Mouse (Mus musculus) adrenal gland, postnatal 14 days (tissue): ENCODE results near the gene 6030458C11Rik. TPM values are rescaled to one million over a fixed set of nuclear protein-coding genes. Genes with fewer than 3 reads are reported as not detected.
A peak's percentile ranks its signal among the peaks of the same experiment; 100 is the strongest.
"Not testable (repeated sequence)": the region's sequence is repeated elsewhere in the genome, so short reads cannot be mapped to it uniquely, and the experiment has no call there.

ENCODE experiments used
- DNase-seq: peaks from one replicate; pipeline ENCODE4 v3.0.0; 2021; ENCODE audit warnings: mixed read lengths
- total RNA-seq: library from RNA; stranded (reverse); gene quantifications from 2 replicates; pipeline ENCODE4 v1.2.3, GENCODE M21; 2021

6030458C11Rik gene
- total RNA-seq, 1 experiment from 2014 or later: 12.4 TPM

DNA sequence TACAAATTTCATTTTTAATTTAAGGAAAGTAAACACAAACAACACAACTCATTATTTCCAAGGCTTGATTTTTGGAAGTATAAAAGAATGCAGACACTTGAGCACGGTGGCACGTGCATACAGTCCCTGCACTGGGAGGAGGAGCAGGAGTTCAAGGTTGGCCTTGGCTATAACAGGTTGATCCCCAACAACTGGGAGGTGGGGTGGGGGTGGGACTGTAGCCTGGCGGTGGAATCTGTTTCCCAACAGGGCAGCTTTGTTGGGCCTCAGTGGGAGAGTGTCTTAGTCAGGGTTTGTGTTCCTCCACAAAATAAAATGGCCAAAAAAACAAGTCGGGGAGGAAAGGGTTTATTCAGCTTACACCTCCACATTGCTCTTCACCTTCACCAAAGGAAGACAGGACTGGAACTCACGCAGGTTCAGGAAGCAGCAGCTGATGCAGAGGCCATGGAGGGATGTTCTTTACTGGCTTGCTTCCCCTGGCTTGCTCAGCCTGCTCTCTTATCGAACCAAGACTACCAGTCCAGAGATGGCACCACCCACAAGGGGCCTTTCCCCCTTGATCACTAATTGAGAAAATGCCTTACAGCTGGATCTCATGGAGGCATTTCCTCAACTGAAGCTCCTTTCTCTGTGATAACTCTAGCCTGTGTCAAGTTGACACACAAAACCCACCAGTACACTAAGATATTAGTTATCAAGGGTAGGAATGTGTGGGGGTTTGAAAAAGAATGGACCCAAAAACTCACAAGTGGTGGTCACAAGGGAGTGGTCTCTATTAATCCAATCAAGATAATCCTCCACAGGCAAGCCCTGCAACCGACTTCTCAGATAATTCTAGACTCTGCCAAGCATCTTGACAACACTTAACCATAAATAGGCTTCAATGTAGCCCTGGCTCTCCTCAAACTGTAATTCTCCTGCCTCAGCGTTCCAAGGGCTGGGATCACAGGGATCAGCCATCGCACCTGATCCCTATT is 1.7 kb downstream of the 6030458C11Rik start:
- no peak for DNase-seq

DNA sequence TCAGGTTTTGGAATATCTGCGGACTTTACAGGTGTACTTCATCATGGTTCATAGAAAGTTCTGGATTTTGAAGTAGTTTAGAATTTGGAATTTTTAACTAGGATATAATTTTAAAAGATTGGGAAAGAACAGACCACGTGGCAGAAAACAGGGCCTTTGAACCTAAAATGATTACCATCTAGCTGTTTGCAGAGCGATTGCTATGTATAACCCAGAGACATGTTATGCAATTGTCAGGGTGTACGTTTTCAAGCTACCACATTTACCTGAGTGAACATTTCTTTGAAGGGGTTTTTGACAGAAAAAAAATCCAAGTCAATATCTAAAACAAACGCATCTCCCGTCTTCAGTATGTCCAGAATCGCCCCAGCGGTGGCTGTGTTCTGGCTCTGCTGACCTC is 6.9 kb downstream of the 6030458C11Rik start:
- DNase-seq: no peak

- DNase-seq: no peak
These were observed 11.8 kb downstream of the 6030458C11Rik start for GRCm38 (mm10) chr15:12812646-12813045.

DNA sequence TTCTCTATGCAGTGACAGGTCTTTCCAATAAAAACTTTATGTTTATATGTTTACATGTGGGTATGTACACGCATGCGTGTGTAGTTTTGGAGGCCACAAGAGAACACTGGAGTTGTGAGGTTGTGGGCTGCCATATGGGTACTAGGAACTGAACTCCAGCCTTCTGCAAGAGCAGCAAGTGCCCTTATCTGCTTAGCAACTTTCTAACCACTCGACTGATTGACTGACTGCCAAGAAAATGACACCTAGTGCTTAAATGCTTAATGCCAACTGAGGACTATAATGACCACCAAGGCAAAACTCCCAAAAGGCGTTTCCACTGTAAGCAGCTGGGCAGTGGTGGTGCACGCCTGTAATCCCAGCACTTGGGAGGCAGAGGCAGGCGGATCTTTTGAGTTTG is 15.1 kb downstream of the 6030458C11Rik start:
- DNase-seq: no peak

DNA sequence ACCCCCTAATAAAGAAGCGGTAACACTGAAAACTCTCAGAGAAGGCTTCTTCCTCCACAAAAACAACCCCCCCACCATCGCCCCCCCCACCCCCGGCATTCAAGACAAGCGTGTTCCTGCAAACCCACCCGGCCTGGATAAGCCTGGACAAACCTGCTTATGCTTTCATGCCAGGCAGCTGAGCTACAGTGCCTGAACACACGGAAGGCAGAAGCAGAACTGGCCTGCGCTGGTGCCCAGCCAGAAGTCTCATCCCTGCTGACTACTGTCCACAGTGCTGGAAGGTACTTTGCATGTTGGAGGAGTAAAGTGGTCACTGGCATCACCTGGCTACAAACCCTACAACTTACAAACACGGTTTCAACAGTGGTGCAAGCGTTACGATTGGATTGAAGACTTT is 17.4 kb downstream of the 6030458C11Rik start:
- DNase-seq: no peak

GRCm38 (mm10) chr15:12805071-12805470 is 19.4 kb downstream of the 6030458C11Rik start:
- no peak for DNase-seq

DNA sequence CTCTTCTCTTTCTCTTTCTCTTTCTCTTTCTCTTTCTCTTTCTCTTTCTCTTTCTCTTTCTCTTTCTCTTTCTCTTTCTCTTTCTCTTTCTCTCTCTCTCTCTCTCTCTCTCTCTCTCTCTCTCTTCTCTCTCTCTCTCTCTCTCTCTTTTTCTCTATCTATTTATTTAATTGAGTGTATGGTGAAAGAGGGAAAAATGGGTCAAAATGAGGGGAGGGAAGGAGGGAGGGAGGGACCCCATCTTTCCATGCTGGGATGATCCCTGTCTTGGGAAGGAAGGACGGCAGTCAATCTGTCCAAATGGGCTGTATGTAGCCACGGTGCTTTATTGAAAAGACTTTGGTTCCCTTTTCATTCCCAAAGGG is 23.3 kb downstream of the 6030458C11Rik start:
- DNase-seq: not testable (repeated sequence)

- no peak for DNase-seq
These were observed 23.9 kb downstream of the 6030458C11Rik start for GRCm38 (mm10) chr15:12800405-12801141.

DNA sequence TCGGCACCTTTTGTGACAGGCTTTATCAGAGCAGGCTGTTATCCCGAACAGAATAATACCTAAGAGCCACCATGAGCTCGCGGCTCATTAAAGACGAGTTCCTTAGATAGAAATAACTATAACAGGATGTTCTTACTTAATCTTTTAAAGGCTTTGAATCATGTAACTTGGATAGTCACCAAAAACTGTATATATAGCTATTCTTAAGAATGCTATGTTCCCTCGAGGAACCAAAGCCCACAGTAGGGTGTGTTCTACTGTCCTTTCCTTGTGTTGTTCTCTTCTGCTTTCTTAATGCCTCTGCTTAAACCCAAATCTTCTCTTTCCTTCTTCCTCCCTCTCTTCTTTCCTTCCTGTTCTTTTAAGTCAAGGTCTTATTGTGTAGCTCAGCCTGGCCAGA is 26.4 kb downstream of the 6030458C11Rik start:
- DNase-seq: no peak

GRCm38 (mm10) chr15:12795909-12796470 is 28.5 kb downstream of the 6030458C11Rik start:
- DNase-seq: no peak

- peak; percentile 67 for DNase-seq
These were observed 29.0 kb downstream of the 6030458C11Rik start for GRCm38 (mm10) chr15:12795457-12795894.

DNA sequence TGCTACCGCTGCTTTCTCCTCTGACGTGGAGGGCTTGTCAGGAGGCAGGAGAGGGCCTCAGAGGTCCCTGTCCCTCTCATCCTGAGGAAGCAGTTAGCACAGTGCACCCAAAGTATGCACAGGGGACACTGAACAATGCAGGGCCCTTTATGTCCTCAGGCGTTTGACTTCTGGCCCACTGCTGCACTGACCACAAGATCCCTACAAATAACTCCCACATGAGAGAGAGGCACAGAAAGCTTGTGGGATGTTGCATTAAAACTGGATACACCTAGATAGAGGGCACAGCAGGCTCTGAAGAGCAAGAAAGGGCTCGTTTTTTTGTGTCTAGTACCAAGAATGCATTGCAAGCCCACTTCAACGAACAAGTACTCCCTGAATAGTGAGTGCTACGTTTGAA is 30.1 kb downstream of the 6030458C11Rik start:
- DNase-seq: no peak

- no peak for DNase-seq
These were observed 35.0 kb downstream of the 6030458C11Rik start for GRCm38 (mm10) chr15:12789406-12789867.

GRCm38 (mm10) chr15:12788536-12788935 is 35.9 kb downstream of the 6030458C11Rik start:
- no peak for DNase-seq

GRCm38 (mm10) chr15:12781729-12782326 is 42.6 kb downstream of the 6030458C11Rik start:
- DNase-seq: no peak

DNA sequence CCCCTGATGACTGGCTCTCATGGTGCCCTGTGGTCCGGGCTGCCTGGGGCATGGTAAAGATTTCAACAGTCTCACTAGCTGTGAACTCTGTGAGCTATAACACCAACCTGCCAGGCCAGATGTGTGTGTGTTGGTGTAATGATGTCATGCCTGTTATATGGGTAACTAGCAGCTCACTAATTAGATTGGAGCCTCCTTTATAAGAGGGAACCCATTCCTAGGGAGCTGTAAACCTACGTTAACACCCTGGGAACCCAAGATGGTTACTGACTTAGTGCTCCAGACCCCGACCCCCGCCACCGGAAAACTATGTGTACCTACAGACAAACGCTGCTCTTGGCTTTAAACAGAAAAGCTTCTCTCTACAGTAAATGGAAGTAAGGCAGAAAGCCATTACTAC is 43.2 kb downstream of the 6030458C11Rik start:
- DNase-seq: no peak

GRCm38 (mm10) chr15:12774149-12774753 is 50.2 kb downstream of the 6030458C11Rik start:
- DNase-seq: no peak

DNA sequence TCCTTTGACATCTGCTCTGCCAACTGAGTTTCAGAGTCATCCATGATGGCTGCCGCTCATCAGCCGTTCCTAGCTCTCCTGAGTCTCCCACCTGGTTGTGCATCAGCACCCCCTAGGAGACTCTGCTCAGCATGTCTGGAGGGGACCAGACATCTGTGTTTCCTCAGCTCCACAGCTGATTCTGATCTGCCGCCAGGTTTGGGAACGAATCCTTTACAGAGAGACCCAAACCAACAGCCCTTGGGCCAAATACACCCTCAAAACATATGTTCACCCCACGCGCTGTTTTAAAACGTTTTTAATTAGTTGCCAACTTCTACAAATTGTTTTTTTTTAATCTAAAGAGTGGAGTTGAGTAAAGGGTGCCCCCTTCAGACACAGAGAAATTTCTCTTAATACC is 53.5 kb downstream of the 6030458C11Rik start:
- DNase-seq: no peak

DNA sequence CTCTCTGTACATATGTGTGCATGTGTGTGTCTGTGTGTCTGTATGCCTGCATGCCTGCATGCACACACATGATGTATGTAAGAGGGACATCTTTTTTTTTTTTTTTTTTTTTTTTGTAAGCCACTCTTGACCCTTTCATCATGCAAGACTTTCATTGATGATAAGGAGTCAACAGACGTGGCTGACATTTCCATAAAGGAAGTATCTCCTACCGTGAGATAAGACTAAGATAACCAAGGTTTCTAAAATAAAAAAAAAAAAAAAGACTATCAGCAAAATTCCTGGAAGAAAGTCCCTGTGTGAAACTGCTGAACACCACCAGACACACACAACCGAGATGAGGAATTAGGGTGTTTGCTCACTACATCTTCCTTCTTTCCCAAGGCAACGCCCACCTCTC is 57.6 kb downstream of the 6030458C11Rik start:
- no peak for DNase-seq

- DNase-seq: no peak
These were observed 61.3 kb downstream of the 6030458C11Rik start for GRCm38 (mm10) chr15:12763147-12763546.

GRCm38 (mm10) chr15:12762258-12762913 is 62.1 kb downstream of the 6030458C11Rik start:
- no peak for DNase-seq
